Mouse (Mus musculus) heart, postnatal 0 days (tissue): Measurements from ENCODE around the gene Tnfrsf22.
"Not testable (repeated sequence)": the region's sequence is repeated elsewhere in the genome, so short reads cannot be mapped to it uniquely, and the experiment has no call there.

Source experiments
- CTCF ChIP-seq: IDR thresholded peaks from 2 replicates; pipeline ENCODE4 v1.5.1; 2016; ENCODE audit warnings: antibody characterized with exemption, control low read depth, low read depth
- EP300 ChIP-seq: IDR thresholded peaks from 2 replicates; pipeline ENCODE4 v1.6.1; 2016; ENCODE audit warnings: antibody characterized with exemption, low read depth

GRCm38 (mm10) chr7:143684569-143684968, 35.1 kb upstream of the Tnfrsf22 start:
- TF ChIP-seq CTCF, EP300: not testable (repeated sequence)
